Mouse (Mus musculus): ENCODE results near the gene Fzr1. TPM values are rescaled to one million over a fixed set of nuclear protein-coding genes. Genes with fewer than 3 reads are reported as not detected.

Fzr1 gene
- polyA plus RNA-seq, 1 experiment from 2014 or later, result 119 TPM

DNA sequence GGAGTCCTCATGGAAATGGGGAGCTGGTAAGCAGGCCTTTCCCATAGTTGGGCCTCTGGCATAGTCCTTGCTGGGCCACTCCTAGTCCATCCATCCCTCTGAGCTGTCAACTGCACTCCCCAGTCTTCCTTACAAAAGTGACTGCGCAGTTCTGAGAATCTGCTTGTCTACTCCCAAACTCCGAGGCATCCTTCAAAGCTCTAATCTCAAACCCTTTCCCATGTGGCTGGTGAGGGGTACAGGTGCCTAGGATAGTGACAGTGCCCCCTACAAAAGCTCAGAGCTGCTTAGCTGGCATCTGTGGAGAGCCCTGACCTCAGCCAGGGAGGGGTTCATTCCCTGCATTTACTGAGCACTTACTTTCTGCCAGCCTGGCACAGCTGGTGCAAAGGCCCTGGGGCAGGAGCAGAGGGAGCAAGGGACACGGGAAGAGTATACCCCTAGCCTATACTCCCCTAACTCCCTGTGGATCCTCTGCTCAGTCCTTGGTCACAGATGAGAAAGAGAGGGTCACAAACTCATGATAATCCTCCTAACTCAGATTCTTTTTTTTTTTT is 44.4 kb upstream of the Fzr1 start:
- Histone ChIP-seq H3K4me2 (replicated peaks) (no peak overlapping the region), H3K9ac (no peak overlapping the region), H3K4me3 (replicated peaks; ENCODE audit: low read length) (no peak overlapping the region), H3K27me3 (ENCODE audit: control insufficient read depth, insufficient read depth, low read length) (peaks cover 28% of the 10 kb centered on the region), H3K9me3 (ENCODE audit: control insufficient read depth, low read length) (no peaks in the 10 kb centered on the region), H3K27ac (no peak overlapping the region), H3K36me3 (replicated peaks; ENCODE audit: control insufficient read depth, insufficient read depth) (0 out of 2 replicates have a peak, but pooled peaks cover 12% of the 10 kb centered on the region), H3K4me1 (replicated peaks; ENCODE audit: control insufficient read depth, insufficient read depth, low read length) (peaks cover 37% of the 10 kb centered on the region)
- no peak for ATAC-seq (ENCODE audit: low FRiP score)
- no peak for DNase-seq (ENCODE audit: low spot score)
- 78% methylated on average over 3 of the region's 3 CpGs for WGBS

DNA sequence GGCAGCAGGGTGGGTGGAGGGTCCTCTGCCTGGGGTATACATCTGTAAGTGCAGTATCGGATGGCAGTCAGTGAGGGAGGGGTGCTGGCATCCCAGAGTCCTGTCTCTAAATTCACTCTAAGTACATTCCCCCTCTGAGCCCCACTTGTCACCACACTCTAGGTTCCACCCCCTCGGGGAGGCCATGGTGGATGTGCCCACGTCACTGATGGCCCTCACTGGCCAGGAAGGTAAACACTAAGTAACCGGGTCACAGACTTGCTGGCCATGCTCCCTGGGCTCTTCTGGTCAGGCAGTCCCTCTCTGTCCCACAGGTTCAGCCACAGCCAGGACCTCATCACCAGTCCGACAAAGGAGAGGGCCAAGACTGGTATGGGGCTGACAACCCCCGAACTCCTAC is 43.9 kb upstream of the Fzr1 start:
- H3K4me1 ChIP-seq (replicated peaks; ENCODE audit: control insufficient read depth, insufficient read depth, low read length), result peaks cover 38% of the 10 kb centered on the region
- H3K36me3 ChIP-seq (replicated peaks; ENCODE audit: control insufficient read depth, insufficient read depth), result peaks cover 12% of the 10 kb centered on the region; the same call in 1 of the 2 replicates
- WGBS, result 91% methylated on average over 6 of the region's 6 CpGs
- DNase-seq (ENCODE audit: low spot score), result no peak
- H3K4me3 ChIP-seq (replicated peaks; ENCODE audit: low read length), result no peak overlapping the region
- no peaks in the 10 kb centered on the region for H3K9me3 ChIP-seq (ENCODE audit: control insufficient read depth, low read length)
- H3K4me2 ChIP-seq (replicated peaks), result no peak overlapping the region
- ATAC-seq (ENCODE audit: low FRiP score), result no peak
- H3K27me3 ChIP-seq (ENCODE audit: control insufficient read depth, insufficient read depth, low read length), result peaks cover 22% of the 10 kb centered on the region
- H3K27ac ChIP-seq, result no peak overlapping the region
- H3K9ac ChIP-seq, result no peak overlapping the region

DNA sequence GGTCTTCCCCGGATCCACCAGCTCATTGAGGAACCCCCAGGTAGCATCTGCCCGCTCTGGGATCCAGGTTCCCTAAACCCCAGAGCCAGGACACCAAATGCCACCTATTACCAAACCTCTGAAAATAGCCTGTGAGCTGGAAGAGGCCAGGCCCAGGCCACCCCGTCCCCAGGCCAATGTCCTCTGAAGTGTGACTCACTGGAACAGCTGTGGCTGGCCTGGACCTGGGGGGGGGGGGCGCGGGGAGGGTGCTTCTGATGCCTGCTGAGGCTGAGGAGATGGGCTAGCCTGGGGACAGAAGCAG is 43.4 kb upstream of the Fzr1 start:
- 79% methylated on average over 4 of the region's 5 CpGs for WGBS
- Histone ChIP-seq H3K4me1 (replicated peaks; ENCODE audit: control insufficient read depth, insufficient read depth, low read length) (peaks cover 35% of the 10 kb centered on the region), H3K27me3 (ENCODE audit: control insufficient read depth, insufficient read depth, low read length) (peaks cover 18% of the 10 kb centered on the region), H3K9me3 (ENCODE audit: control insufficient read depth, low read length) (no peaks in the 10 kb centered on the region), H3K36me3 (replicated peaks; ENCODE audit: control insufficient read depth, insufficient read depth) (peaks cover 12% of the 10 kb centered on the region; the same call in 1 of the 2 replicates), H3K27ac (no peak overlapping the region), H3K9ac (no peak overlapping the region), H3K4me2 (replicated peaks) (no peak overlapping the region), H3K4me3 (replicated peaks; ENCODE audit: low read length) (no peak overlapping the region)
- ATAC-seq (ENCODE audit: low FRiP score) (no peak), DNase-seq (ENCODE audit: low spot score) (no peak)

DNA sequence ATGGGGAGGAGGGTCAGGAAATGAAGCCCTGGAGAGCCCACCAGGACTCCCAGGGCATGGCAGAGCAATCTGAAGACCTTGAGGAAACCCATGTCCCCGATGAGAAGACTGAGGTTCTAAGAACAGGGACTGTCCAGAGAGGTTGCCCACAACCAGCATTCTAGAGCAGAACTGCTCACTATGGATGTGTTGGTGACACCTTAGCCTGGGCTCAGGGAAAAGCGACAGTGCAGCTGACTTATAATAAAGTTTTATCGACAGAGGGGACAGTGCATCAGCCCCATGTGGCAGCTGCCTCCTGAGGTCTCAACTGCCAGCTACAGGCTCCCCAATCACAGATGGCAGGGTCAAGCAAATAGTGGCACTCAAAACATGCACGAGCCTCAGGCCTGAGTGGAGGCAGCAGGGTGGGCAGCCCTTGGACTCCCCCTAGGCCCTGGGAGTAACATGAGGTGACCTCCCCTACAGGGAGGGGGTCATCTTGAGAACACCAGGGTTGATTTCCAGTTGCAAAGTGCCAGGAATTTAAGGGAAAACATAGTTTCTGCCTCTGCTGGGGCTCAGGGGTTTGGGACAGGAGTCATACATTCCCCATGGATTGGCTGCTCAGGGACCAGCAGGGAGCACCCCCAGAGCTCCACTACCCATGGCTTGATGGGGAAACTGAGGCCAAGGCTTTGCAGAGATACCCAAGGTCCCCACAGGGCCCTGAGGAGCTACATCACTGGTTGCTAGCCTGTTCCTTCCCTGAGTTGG is 42.9 kb upstream of the Fzr1 start:
- ATAC-seq (ENCODE audit: low FRiP score) (no peak), DNase-seq (ENCODE audit: low spot score) (no peak)
- WGBS, result 77% methylated on average over 4 of the region's 4 CpGs
- H3K4me3 ChIP-seq (replicated peaks; ENCODE audit: low read length), result no peak overlapping the region
- H3K4me1 ChIP-seq (replicated peaks; ENCODE audit: control insufficient read depth, insufficient read depth, low read length), result peaks cover 30% of the 10 kb centered on the region
- H3K27ac ChIP-seq, result no peak overlapping the region
- peaks cover 12% of the 10 kb centered on the region; the same call in 1 of the 2 replicates for H3K36me3 ChIP-seq (replicated peaks; ENCODE audit: control insufficient read depth, insufficient read depth)
- peaks cover 15% of the 10 kb centered on the region for H3K27me3 ChIP-seq (ENCODE audit: control insufficient read depth, insufficient read depth, low read length)
- no peak overlapping the region for H3K4me2 ChIP-seq (replicated peaks)
- no peaks in the 10 kb centered on the region for H3K9me3 ChIP-seq (ENCODE audit: control insufficient read depth, low read length)
- H3K9ac ChIP-seq, result no peak overlapping the region

DNA sequence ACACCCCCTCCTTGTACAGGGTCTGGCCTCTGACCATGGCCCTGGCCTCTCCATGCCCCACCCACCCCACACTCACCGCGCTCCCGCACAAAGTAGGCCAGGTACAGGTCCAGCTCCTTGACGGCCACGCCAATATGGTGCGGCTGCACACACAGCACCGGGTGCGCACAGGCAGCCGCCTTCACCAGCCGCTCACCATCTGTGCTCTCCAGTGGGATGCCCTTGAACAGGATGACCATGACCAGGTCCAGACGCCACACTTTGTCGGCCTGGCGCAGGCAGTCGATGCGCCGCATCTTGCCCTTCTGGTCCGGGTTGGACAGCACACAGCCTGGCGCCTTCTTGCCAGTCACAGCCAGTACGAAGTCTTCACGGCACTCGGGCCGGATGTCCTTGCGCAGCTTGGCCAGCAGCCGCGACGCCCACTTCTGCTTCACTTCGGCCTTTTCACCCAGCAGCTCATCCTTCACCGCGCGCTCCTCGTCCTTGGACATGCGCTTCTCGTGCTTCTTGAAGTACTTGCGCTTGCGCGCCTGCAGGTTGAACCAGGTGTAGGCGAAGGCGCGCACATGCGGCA is 42.0 kb upstream of the Fzr1 start:
- no peak for DNase-seq (ENCODE audit: low spot score)
- H3K9me3 ChIP-seq (ENCODE audit: control insufficient read depth, low read length), result no peaks in the 10 kb centered on the region
- H3K4me3 ChIP-seq (replicated peaks; ENCODE audit: low read length), result no peak overlapping the region
- H3K9ac ChIP-seq, result no peak overlapping the region
- peaks cover 12% of the 10 kb centered on the region; the same call in 1 of the 2 replicates for H3K36me3 ChIP-seq (replicated peaks; ENCODE audit: control insufficient read depth, insufficient read depth)
- WGBS, result 86% methylated on average over 40 of the region's 40 CpGs
- peaks cover 20% of the 10 kb centered on the region for H3K4me1 ChIP-seq (replicated peaks; ENCODE audit: control insufficient read depth, insufficient read depth, low read length)
- H3K27ac ChIP-seq, result no peak overlapping the region
- H3K4me2 ChIP-seq (replicated peaks), result no peak overlapping the region
- ATAC-seq (ENCODE audit: low FRiP score), result no peak
- peaks cover 8% of the 10 kb centered on the region for H3K27me3 ChIP-seq (ENCODE audit: control insufficient read depth, insufficient read depth, low read length)

DNA sequence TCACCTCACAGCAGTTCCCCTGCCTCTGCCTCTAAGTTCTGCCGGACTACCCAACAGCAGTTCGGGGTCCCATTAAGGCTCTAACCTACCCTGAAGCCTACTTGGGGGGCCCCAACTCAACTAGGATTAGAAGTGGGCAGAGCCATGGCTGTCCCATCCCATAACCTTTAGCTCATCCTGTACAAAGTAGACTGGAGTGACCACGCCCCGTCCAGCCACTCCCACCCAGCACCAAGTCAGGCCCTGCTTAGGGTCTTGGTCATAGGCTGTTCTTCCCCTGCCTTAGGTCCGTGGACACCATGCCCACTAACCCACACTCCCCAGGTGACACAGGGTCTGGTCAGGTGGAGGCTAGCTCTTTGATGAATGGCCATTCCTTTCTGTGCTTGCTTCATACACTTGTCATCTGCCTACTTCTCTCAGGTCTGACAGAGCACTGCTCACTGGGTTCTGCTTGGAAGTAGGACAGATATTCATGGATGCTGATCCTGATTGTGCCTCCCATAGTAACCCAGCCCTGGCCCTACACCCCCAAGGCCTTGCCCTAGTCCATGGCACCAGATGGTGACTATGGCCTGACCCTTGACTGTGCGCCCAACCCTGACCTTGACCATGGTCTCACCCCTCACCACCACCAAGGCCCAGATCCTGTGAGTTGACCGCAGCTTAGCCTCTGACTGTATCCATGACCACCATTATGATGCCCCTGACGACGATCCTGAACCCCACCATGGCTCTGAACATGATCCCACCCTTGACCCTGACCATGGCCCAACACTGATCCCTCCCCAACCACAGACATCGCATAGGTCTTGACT is 41.0 kb upstream of the Fzr1 start:
- Histone ChIP-seq H3K27ac (no peak overlapping the region), H3K4me1 (replicated peaks; ENCODE audit: control insufficient read depth, insufficient read depth, low read length) (peaks cover 19% of the 10 kb centered on the region), H3K4me3 (replicated peaks; ENCODE audit: low read length) (no peak overlapping the region), H3K4me2 (replicated peaks) (no peak overlapping the region), H3K9ac (no peak overlapping the region), H3K36me3 (replicated peaks; ENCODE audit: control insufficient read depth, insufficient read depth) (peaks cover 12% of the 10 kb centered on the region; the same call in 1 of the 2 replicates), H3K27me3 (ENCODE audit: control insufficient read depth, insufficient read depth, low read length) (peaks cover 2% of the 10 kb centered on the region; the same call in 1 of the 2 replicates), H3K9me3 (ENCODE audit: control insufficient read depth, low read length) (no peaks in the 10 kb centered on the region)
- ATAC-seq (ENCODE audit: low FRiP score) (no peak), DNase-seq (ENCODE audit: low spot score) (no peak)
- WGBS, result 92% methylated on average over 10 of the region's 10 CpGs

DNA sequence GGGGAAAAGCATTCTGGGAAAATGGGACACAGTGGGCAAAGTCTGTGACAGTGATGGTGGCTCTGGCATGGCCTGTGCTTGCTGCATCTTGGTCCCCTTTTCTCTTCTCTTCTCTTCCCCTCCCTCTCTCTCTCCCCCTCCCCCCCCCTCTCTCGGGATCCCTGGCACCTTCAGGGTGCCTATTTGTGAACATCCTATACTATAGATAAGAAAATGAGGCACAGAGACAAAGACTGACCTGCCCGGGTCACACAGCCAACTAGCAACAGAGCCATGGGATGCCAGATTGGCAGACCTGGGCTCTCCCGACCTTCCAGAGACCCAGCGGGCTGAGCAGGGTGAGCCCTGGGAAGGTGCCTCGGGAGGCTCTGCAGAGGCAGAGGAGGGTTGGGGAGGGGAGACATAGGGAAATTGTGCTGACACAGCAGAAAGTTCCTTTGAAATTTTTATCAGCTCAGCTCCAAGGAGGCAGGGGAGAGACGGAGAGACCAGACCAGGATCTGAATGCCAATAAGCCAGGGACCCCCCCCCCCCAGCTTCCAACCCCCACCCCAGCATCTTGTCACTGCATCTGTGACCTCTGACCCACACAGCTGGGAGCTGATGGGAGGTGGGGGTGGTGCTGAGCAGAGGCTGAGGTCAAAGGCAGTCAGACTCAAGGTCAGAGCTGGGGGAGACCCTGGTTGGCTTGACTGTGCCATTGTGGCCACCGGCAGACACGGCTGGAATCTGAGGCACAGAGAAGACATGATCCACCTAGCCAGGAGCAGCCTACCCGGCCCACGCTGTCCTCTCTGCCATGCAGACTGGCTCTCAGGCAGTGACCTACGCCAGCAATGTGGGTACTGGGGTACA is 40.1 kb upstream of the Fzr1 start:
- ATAC-seq (ENCODE audit: low FRiP score) (no peak), DNase-seq (ENCODE audit: low spot score) (no peak)
- H3K27ac ChIP-seq, result no peak overlapping the region
- no peak overlapping the region for H3K4me3 ChIP-seq (replicated peaks; ENCODE audit: low read length)
- H3K9me3 ChIP-seq (ENCODE audit: control insufficient read depth, low read length), result no peaks in the 10 kb centered on the region
- WGBS, result 45% methylated on average over 11 of the region's 11 CpGs
- H3K27me3 ChIP-seq (ENCODE audit: control insufficient read depth, insufficient read depth, low read length), result no peaks in the 10 kb centered on the region
- peaks cover 12% of the 10 kb centered on the region; the same call in 1 of the 2 replicates for H3K36me3 ChIP-seq (replicated peaks; ENCODE audit: control insufficient read depth, insufficient read depth)
- no peak overlapping the region for H3K4me2 ChIP-seq (replicated peaks)
- H3K9ac ChIP-seq, result no peak overlapping the region
- H3K4me1 ChIP-seq (replicated peaks; ENCODE audit: control insufficient read depth, insufficient read depth, low read length), result peaks cover 27% of the 10 kb centered on the region

DNA sequence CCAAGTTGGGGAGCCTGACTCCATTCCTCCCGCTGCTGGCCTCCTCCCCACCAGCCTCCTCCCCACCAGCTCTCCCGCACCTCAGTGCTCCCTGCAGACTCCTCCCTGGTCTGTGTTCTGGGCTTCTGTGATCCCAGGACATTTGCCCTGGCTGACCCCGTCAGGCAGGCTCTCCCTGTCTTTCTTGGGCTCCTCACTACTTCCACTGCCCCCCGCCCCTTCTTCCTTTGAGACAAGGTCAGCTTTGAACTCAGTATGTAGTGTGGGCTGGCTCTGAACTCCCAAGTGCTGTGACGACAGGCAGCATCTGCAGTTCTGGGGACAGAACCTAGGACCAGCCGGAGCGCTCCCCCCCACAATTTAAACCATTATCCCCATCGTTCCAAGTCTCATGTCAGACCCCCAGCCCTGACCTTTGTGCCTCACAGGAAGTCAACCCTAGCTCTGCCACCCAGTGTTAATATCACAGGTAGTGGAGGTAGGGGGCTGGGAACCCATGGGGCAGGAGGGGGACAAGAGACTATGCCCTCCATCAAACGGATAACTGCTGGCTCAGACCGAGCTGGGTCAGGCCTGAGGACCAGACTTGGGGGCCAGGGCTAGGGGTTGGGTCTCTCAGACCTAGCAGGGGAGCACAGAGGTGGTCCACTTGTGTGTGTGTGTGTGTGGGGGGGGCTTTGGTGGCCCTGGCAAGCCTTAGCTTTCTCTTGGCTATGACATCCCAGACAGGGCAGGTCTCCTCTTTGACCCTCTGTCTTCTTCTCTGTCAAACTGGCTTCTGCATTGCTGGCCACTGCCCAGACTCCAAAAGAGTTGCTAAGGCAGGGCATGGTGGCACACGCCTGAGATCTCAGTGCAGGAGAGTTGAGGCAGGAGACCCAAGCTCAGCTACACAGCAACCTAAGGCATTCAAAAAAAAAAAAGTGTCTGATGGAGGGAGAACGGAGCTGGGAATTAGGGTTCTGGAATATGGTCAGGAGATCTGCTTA is 39.2 kb upstream of the Fzr1 start:
- H3K4me3 ChIP-seq (replicated peaks; ENCODE audit: low read length), result peak overlapping the region; percentile 13; the same call in 1 of the 2 replicates
- 44% methylated on average over 12 of the region's 12 CpGs for WGBS
- peaks cover 28% of the 10 kb centered on the region for H3K4me1 ChIP-seq (replicated peaks; ENCODE audit: control insufficient read depth, insufficient read depth, low read length)
- H3K9me3 ChIP-seq (ENCODE audit: control insufficient read depth, low read length), result no peaks in the 10 kb centered on the region
- H3K9ac ChIP-seq, result no peak overlapping the region
- H3K27me3 ChIP-seq (ENCODE audit: control insufficient read depth, insufficient read depth, low read length), result no peaks in the 10 kb centered on the region
- DNase-seq (ENCODE audit: low spot score) (no peak), ATAC-seq (ENCODE audit: low FRiP score) (no peak)
- peak overlapping the region; percentile 55; the same call in 1 of the 2 replicates for H3K27ac ChIP-seq
- peak overlapping the region; percentile 44 for H3K4me2 ChIP-seq (replicated peaks)
- H3K36me3 ChIP-seq (replicated peaks; ENCODE audit: control insufficient read depth, insufficient read depth), result peaks cover 12% of the 10 kb centered on the region; the same call in 1 of the 2 replicates
